30 mouse cellular contexts compared by ENCODE assay signal in the genomic region with DNA sequence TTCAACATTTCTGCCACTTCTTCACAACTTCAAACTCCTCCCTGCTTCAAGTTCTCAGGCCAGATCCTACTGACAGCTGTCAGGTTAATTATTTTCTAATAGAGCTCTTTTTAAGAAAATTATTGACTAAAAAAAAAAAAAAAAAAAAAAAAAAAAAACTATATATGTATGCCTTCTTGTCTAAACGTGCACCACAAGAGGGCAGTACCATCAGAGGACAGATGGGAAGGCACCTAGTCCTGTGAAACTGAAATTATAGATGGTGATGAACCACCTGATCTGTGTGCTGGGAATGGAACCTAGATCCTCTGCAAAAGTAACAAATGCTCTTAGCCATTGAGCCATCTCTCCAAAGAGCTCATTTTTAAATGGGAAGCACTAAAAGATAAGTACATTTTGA. TPM values are rescaled to one million over a fixed set of nuclear protein-coding genes. Genes with fewer than 3 reads are reported as not detected.
DNase-seq lines count a peak whose midpoint lies in the region; ATAC-seq and TF ChIP-seq lines count a peak whose summit lies in the region.
"Had no signal": no experiment of that assay in that cellular context is flagged by ENCODE, and none has a peak within 500 bp of the region (broad histone marks: within the 10 kb centered on the region; RNA-seq: fewer than 3 reads in every experiment).

No protein-coding gene starts in this region.

- H3K27me3 ChIP-seq in MEL (ENCODE audit: control insufficient read depth in 1 of 2, insufficient read depth in 2 of 2, low read length in 2 of 2): no peaks in the 10 kb centered on the region
- no peaks in the 10 kb centered on the region for H3K27me3 ChIP-seq in stomach, postnatal 0 days (ENCODE audit: control insufficient read depth, insufficient read depth, low read length)
- H3K27me3 ChIP-seq: embryonic facial prominence, embryonic 15.5 days; heart, embryonic 13.5 days; limb, embryonic 12.5 days; liver, embryonic 15.5 days; neural tube, embryonic 13.5 days; stomach, embryonic 15.5 days had no signal

- peak; percentile 30 for TF ChIP-seq RAD21 in MEL (IDR thresholded peaks at IDR 0.05; ENCODE audit: low read depth, low read length)

- DNase-seq in layer of hippocampus, adult 2 months (ENCODE audit: low spot score in 2 of 2): no peak
- no peak for DNase-seq in layer of hippocampus, adult 18-20 months (ENCODE audit: low spot score in 2 of 2)
- peak; percentile 3 for DNase-seq in retina, embryonic 14.5 days (ENCODE audit: low spot score)
- DNase-seq in retina, postnatal 1 day: no peak
- DNase-seq in MEL (ENCODE audit: low read depth, low spot score): peak; percentile 23
- no peak for DNase-seq in stomach, postnatal 0 days (ENCODE audit: low spot score)
- DNase-seq in MN1 (ENCODE audit: low spot score): no peak
- DNase-seq: adrenal gland, postnatal 36 days; cerebellum, adult 11-12 months; cerebellum, postnatal 25 days; gastrocnemius, adult 2 months; kidney, adult 11 months; kidney, postnatal 25 days; layer of hippocampus, adult 9-11 months; midbrain, embryonic 14.5 days; right cerebral cortex, postnatal 14 days; thymus, adult 2 months had no signal

- peak; percentile 40 for TF ChIP-seq CTCF in layer of hippocampus, adult 2 months (conservative IDR thresholded peaks at IDR 0.05)
- peak in 2 of 3 experiments; percentile 19 to 30; a peak in 2 of 6 replicates for TF ChIP-seq CTCF in MEL (IDR thresholded peaks at IDR 0.05 in 2 of 3, conservative IDR thresholded peaks at IDR 0.05 in 1 of 3; ENCODE audit: control insufficient read depth in 1 of 3, insufficient read depth in 1 of 3, low read depth in 2 of 3, low read length in 3 of 3, poor library complexity in 1 of 3, severe bottlenecking in 1 of 3)
- peak; percentile 43 for TF ChIP-seq CTCF in stomach, postnatal 0 days (IDR thresholded peaks at IDR 0.05; ENCODE audit: low read depth)

- no peak overlapping the region for H3K4me3 ChIP-seq in layer of hippocampus, adult 2 months
- H3K4me3 ChIP-seq in MEL (ENCODE audit: control insufficient read depth in 1 of 2, insufficient read depth in 1 of 2, low read depth in 2 of 2, low read length in 2 of 2): no peak overlapping the region
- no peak overlapping the region for H3K4me3 ChIP-seq in stomach, postnatal 0 days (ENCODE audit: low read depth, low read length)
- H3K4me3 ChIP-seq: embryonic facial prominence, embryonic 15.5 days; forebrain, embryonic 10.5 days; gastrocnemius, adult 2 months; heart, embryonic 13.5 days; limb, embryonic 12.5 days; liver, embryonic 15.5 days; neural tube, embryonic 13.5 days; stomach, embryonic 15.5 days had no signal

- H3K4me1 ChIP-seq in MEL (ENCODE audit: control insufficient read depth in 1 of 2, insufficient read depth in 2 of 2, low read length in 2 of 2): no peaks in the 10 kb centered on the region
- H3K4me1 ChIP-seq in stomach, postnatal 0 days (replicated peaks; ENCODE audit: control insufficient read depth, insufficient read depth): no peaks in the 10 kb centered on the region
- H3K4me1 ChIP-seq: embryonic facial prominence, embryonic 15.5 days; forebrain, embryonic 10.5 days; heart, embryonic 13.5 days; limb, embryonic 12.5 days; liver, embryonic 15.5 days; neural tube, embryonic 13.5 days; stomach, embryonic 15.5 days had no signal

- 17% methylated on average over 1 of the region's 1 CpGs for WGBS in stomach, postnatal 0 days

- no peak for TF ChIP-seq POLR2A in MEL (IDR thresholded peaks at IDR 0.05; ENCODE audit: control insufficient read depth in 1 of 2, insufficient read depth in 1 of 2, low read depth in 1 of 2, low read length in 2 of 2, poor library complexity in 1 of 2)

- TF ChIP-seq EP300 in MEL (IDR thresholded peaks at IDR 0.05; ENCODE audit: low read depth in 1 of 2, low read length in 2 of 2): no peak
- no peak for TF ChIP-seq EP300 in stomach, postnatal 0 days (optimal IDR thresholded peaks at IDR 0.05)

- no peaks in the 10 kb centered on the region for H3K79me2 ChIP-seq in MEL (ENCODE audit: control insufficient read depth, insufficient read depth, low read length, poor library complexity)

- no peak for ATAC-seq in stomach, postnatal 0 days (ENCODE audit: low FRiP score, low TSS enrichment)
- ATAC-seq in erythroid progenitor cell, adult 5-6 weeks (replicated peaks; ENCODE audit: low FRiP score, poor library complexity, severe bottlenecking): no peak

- no peak overlapping the region for H3K9ac ChIP-seq in MEL (ENCODE audit: control insufficient read depth, low read depth, low read length, poor library complexity, severe bottlenecking)
- H3K9ac ChIP-seq in stomach, postnatal 0 days (ENCODE audit: low read length): no peak overlapping the region
- H3K9ac ChIP-seq: embryonic facial prominence, embryonic 15.5 days; heart, embryonic 13.5 days; hindbrain, embryonic 14.5 days; limb, embryonic 12.5 days; liver, embryonic 15.5 days; neural tube, embryonic 13.5 days; stomach, embryonic 15.5 days had no signal

- H3K27ac ChIP-seq in layer of hippocampus, adult 2 months: no peak overlapping the region
- no peak overlapping the region for H3K27ac ChIP-seq in MEL (ENCODE audit: control insufficient read depth, low read depth, low read length)
- H3K27ac ChIP-seq in stomach, postnatal 0 days (replicated peaks): no peak overlapping the region
- H3K27ac ChIP-seq: embryonic facial prominence, embryonic 15.5 days; forebrain, embryonic 10.5 days; gastrocnemius, adult 2 months; heart, embryonic 13.5 days; hindbrain, embryonic 14.5 days; limb, embryonic 12.5 days; liver, embryonic 15.5 days; neural tube, embryonic 13.5 days; stomach, embryonic 15.5 days had no signal

- H3K9me3 ChIP-seq in MEL (replicated peaks; ENCODE audit: insufficient read depth, low read length): no peaks in the 10 kb centered on the region
- H3K9me3 ChIP-seq in stomach, postnatal 0 days (ENCODE audit: control insufficient read depth, low read length): no peaks in the 10 kb centered on the region
- H3K9me3 ChIP-seq: embryonic facial prominence, embryonic 15.5 days; forebrain, embryonic 10.5 days; heart, embryonic 13.5 days; limb, embryonic 12.5 days; liver, embryonic 15.5 days; neural tube, embryonic 13.5 days; stomach, embryonic 15.5 days had no signal

- H3K4me2 ChIP-seq in stomach, postnatal 0 days (replicated peaks; ENCODE audit: low read depth): no peak overlapping the region
- H3K4me2 ChIP-seq: embryonic facial prominence, embryonic 15.5 days; heart, embryonic 13.5 days; hindbrain, embryonic 14.5 days; limb, embryonic 12.5 days; liver, embryonic 15.5 days; neural tube, embryonic 13.5 days; stomach, embryonic 15.5 days had no signal

- H3K36me3 ChIP-seq in MEL (ENCODE audit: control insufficient read depth in 1 of 2, insufficient read depth in 2 of 2, low read length in 2 of 2): no peaks in the 10 kb centered on the region
- H3K36me3 ChIP-seq in stomach, postnatal 0 days (ENCODE audit: control insufficient read depth, insufficient read depth, low read length): no peaks in the 10 kb centered on the region
- H3K36me3 ChIP-seq: embryonic facial prominence, embryonic 15.5 days; forebrain, embryonic 10.5 days; heart, embryonic 13.5 days; limb, embryonic 12.5 days; liver, embryonic 15.5 days; neural tube, embryonic 13.5 days; stomach, embryonic 15.5 days had no signal

TF ChIP-seq in MEL, 35 proteins besides CTCF, POLR2A, EP300 and RAD21:
- TF ChIP-seq USF1 (IDR thresholded peaks at IDR 0.05; ENCODE audit: low read depth, low read length) (no peak), POLR2AphosphoS2 (IDR thresholded peaks at IDR 0.05; ENCODE audit: low read length) (no peak), E2F4 (IDR thresholded peaks at IDR 0.05; ENCODE audit: borderline replicate concordance, low read depth, low read length) (no peak), ZNF384 (IDR thresholded peaks at IDR 0.05; ENCODE audit: low read depth, low read length) (peak; percentile 90), SMC3 (IDR thresholded peaks at IDR 0.05; ENCODE audit: low read depth, low read length) (peak; percentile 33; the same call in 1 of the 2 replicates)

RNA-seq across cellular contexts. Expression of a gene that starts 55.6 kb away (rescaled TPM):
- total RNA-seq in layer of hippocampus, adult 2 months (2021): not detected
- not detected for total RNA-seq in layer of hippocampus, adult 18-20 months (2021)
- total RNA-seq in MEL (2012; rRNA removed): not detected in 2 replicates
- not detected for polyA plus RNA-seq in MEL (2012; ENCODE audit: insufficient read depth in 1 of 2, insufficient read length in 2 of 2, low read depth in 1 of 2, low replicate concordance in 2 of 2, missing spikeins in 1 of 2)
- polyA plus RNA-seq in stomach, postnatal 0 days (2015; fragmentation: Nextera tagmentation; extraction: Ambion mirVana): not detected in 2 replicates
- total RNA-seq in erythroid progenitor cell, adult 5-6 weeks (2015; ENCODE audit: low replicate concordance): not detected in 2 replicates
- total RNA-seq in erythroid progenitor cell, adult 5-6 weeks (2017; ENCODE audit: low replicate concordance): 0.30 TPM in 1 of 2 replicates, not detected in the other
- total RNA-seq: adrenal gland, postnatal 36 days; gastrocnemius, adult 2 months; granulocyte monocyte progenitor cell, adult 5-6 weeks; heart, postnatal 25 days; left cerebral cortex, adult 8-10 months; megakaryocyte, adult 5-6 weeks had no signal
- polyA plus RNA-seq: embryonic facial prominence, embryonic 15.5 days; forebrain, embryonic 10.5 days; heart, embryonic 13.5 days; hindbrain, embryonic 14.5 days; limb, embryonic 12.5 days; liver, embryonic 15.5 days; midbrain, embryonic 14.5 days; neural tube, embryonic 13.5 days; stomach, embryonic 15.5 days; thymus, adult 2 months had no signal

Comparison
In these comparisons a context has a peak if more than half of its experiments do, and no peak if none do; other contexts are left out.
1. DNase-seq: peak in retina, embryonic 14.5 days (single experiment) and MEL (single experiment); none in layer of hippocampus, adult 2 months (0 of 2), layer of hippocampus, adult 18-20 months (0 of 2), retina, postnatal 1 day (single experiment), stomach, postnatal 0 days (single experiment) and MN1 (single experiment).
2. Peak in every context shown above with its lines, with median percentiles within 50 percentile points of each other: CTCF ChIP-seq.